Mouse (Mus musculus) lung, embryonic 16.5 days (tissue): Measurements from ENCODE around the gene Slc12a6. TPM values are rescaled to one million over a fixed set of nuclear protein-coding genes. Genes with fewer than 3 reads are reported as not detected.

Source experiments
- ATAC-seq: fragments of 200-750 bp; cut with Nextera tagmentation; 2 replicates; pipeline ENCODE4 v1.8.0; 2017; ENCODE audit warnings: low read depth, mild to moderate bottlenecking, moderate library complexity
- H3K27ac ChIP-seq: fragments of 300-500 bp; sonication (generic); 2 replicates; pipeline ENCODE4 v1.5.1; 2014; ENCODE audit warnings: mild to moderate bottlenecking, control low read depth, low read length
- H3K27me3 ChIP-seq: fragments of 300-500 bp; sonication (generic); 2 replicates; pipeline ENCODE4 v1.6.1; 2014; ENCODE audit warnings: low read depth, low read length, mixed read lengths; ENCODE audit not compliant: control insufficient read depth, insufficient read depth
- H3K36me3 ChIP-seq: fragments of 300-500 bp; sonication (generic); 2 replicates; pipeline ENCODE4 v1.6.1; 2014; ENCODE audit warnings: low read length; ENCODE audit not compliant: control insufficient read depth, insufficient read depth
- H3K4me1 ChIP-seq: fragments of 300-500 bp; sonication (generic); replicated peaks from 2 replicates; pipeline ENCODE4 v1.6.1; 2014; ENCODE audit warnings: low read length, mixed read lengths; ENCODE audit not compliant: control insufficient read depth, insufficient read depth
- H3K4me2 ChIP-seq: fragments of 300-500 bp; sonication (generic); 2 replicates; pipeline ENCODE4 v1.6.1; 2014; ENCODE audit warnings: low read depth, low read length, control low read depth
- H3K4me3 ChIP-seq: fragments of 300-500 bp; sonication (generic); 2 replicates; pipeline ENCODE4 v1.5.1; 2014; ENCODE audit warnings: mild to moderate bottlenecking, low read length, control low read depth
- H3K9ac ChIP-seq: fragments of 300-500 bp; sonication (generic); 2 replicates; pipeline ENCODE4 v1.6.1; 2014; ENCODE audit warnings: low read length, control low read depth
- H3K9me3 ChIP-seq: fragments of 300-500 bp; sonication (generic); 2 replicates; pipeline ENCODE4 v1.6.1; 2016; ENCODE audit warnings: low read length; ENCODE audit not compliant: control insufficient read depth
- WGBS: fragments of 180-500 bp; shearing (Covaris S2); extraction: QIAGEN DNeasy Blood & Tissue Kit; methylation state at CpG from one replicate; pipeline ENCODE4 v1.1.7; 2014; 5-methylcytosine and 5-hydroxymethylcytosine counted together
- polyA plus RNA-seq: library from polyadenylated mRNA; unstranded; fragments of >200 nt; fragmentation: Nextera tagmentation; extraction: Ambion mirVana; gene quantifications from 2 replicates; pipeline ENCODE4 v1.2.1, GENCODE M21; 2015

The Slc12a6 gene
- polyA plus RNA-seq, 1 experiment from 2014 or later: 8.9 TPM

DNA sequence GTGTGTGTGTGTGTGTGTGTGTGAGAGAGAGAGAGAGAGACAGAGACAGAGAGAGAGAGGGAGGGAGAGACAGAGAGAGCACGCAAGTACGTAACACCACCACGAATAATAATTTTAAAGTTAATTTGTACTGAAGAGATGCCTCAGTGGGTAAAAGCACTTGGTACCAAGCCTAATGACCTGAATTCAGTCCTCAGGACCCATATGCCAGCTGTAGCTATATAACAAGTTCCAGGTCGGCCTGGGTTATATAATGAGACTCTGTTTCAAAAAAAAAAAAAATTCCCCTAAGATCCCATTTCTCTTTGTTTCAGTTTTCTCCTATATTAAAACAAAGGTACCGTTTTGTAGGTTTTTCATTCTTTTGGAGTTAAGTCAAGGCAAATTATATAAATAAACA, 125.2 kb downstream of the Slc12a6 start:
- WGBS: 80% methylated on average over 5 of the region's 5 CpGs
- no peak overlapping the region for H3K4me2 ChIP-seq
- no peaks in the 10 kb centered on the region for H3K9me3 ChIP-seq
- H3K4me1 ChIP-seq: no peaks in the 10 kb centered on the region
- no peaks in the 10 kb centered on the region for H3K36me3 ChIP-seq
- H3K4me3 ChIP-seq: no peak overlapping the region
- H3K27me3 ChIP-seq: no peaks in the 10 kb centered on the region
- no peak overlapping the region for H3K27ac ChIP-seq
- H3K9ac ChIP-seq: no peak overlapping the region
- no peak for ATAC-seq

DNA sequence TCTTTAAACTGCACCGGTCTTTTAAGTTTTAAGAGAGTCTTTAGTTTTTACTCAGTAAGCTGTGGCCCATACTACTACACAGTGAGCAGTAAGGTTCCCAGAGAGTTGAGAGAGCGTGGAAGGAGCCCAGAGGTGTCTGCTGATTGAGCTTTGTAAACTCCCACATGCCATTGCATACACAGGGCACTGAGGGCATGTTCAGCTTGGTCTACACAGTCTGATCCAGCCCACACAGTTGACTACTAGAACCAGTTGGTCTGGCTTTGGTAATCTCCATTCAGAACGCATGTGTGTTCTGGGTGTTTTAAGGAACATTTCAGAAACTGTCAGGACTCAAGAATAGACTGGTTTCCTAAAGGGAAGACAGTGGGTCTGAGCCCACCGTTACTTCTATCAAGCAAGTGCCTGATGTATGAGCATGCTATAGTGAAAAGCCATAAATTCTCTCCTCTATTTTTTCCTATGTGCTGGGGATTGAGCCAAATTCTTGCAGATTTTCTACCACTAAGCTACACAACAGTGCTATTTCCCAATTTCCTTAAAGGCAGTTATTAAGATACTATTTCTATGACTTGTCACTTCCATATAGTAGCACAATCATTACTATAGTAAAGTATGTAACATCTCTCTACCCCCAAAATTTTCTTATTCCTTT, 125.8 kb downstream of the Slc12a6 start:
- H3K27ac ChIP-seq: no peak overlapping the region
- H3K36me3 ChIP-seq: no peaks in the 10 kb centered on the region
- no peaks in the 10 kb centered on the region for H3K27me3 ChIP-seq
- H3K4me1 ChIP-seq: no peaks in the 10 kb centered on the region; the same call in 1 of the 2 replicates
- no peak for ATAC-seq
- no peak overlapping the region for H3K4me2 ChIP-seq
- H3K9me3 ChIP-seq: no peaks in the 10 kb centered on the region
- 80% methylated on average over 4 of the region's 4 CpGs for WGBS
- no peak overlapping the region for H3K4me3 ChIP-seq
- H3K9ac ChIP-seq: no peak overlapping the region

DNA sequence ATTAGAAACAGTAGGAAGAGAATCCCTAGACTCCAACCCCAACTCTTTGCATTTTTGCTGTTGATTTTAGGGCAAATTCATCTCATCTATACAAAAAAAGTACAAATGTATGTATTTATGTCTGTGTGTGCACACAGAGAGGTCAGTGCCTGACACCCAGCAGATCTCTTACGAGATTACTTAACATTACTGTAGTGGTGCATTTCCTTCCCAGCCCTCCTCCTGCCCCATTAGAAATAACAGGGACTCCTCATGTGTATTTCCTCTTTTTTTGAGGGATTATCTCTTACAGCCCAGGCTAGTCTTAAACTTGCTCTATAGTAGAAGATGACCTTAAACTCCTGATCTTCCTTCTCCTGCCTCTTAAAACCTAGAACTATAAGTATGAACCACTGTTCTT, 127.1 kb downstream of the Slc12a6 start:
- H3K27ac ChIP-seq: no peak overlapping the region
- no peak overlapping the region for H3K9ac ChIP-seq
- H3K9me3 ChIP-seq: no peaks in the 10 kb centered on the region
- no peaks in the 10 kb centered on the region for H3K36me3 ChIP-seq
- no peaks in the 10 kb centered on the region for H3K27me3 ChIP-seq
- ATAC-seq: no peak
- H3K4me2 ChIP-seq: no peak overlapping the region
- no peaks in the 10 kb centered on the region; the same call in 1 of the 2 replicates for H3K4me1 ChIP-seq
- 88% methylated on average over 1 of the region's 1 CpGs for WGBS
- H3K4me3 ChIP-seq: no peak overlapping the region

GRCm38 (mm10) chr2:112393958-112394357, 128.3 kb downstream of the Slc12a6 start:
- H3K27me3 ChIP-seq: no peaks in the 10 kb centered on the region
- no peak overlapping the region for H3K4me3 ChIP-seq
- H3K27ac ChIP-seq: no peak overlapping the region
- no peak for ATAC-seq
- H3K9ac ChIP-seq: no peak overlapping the region
- no peaks in the 10 kb centered on the region for H3K36me3 ChIP-seq
- no peaks in the 10 kb centered on the region; the same call in 1 of the 2 replicates for H3K4me1 ChIP-seq
- H3K9me3 ChIP-seq: no peaks in the 10 kb centered on the region
- no peak overlapping the region for H3K4me2 ChIP-seq

DNA sequence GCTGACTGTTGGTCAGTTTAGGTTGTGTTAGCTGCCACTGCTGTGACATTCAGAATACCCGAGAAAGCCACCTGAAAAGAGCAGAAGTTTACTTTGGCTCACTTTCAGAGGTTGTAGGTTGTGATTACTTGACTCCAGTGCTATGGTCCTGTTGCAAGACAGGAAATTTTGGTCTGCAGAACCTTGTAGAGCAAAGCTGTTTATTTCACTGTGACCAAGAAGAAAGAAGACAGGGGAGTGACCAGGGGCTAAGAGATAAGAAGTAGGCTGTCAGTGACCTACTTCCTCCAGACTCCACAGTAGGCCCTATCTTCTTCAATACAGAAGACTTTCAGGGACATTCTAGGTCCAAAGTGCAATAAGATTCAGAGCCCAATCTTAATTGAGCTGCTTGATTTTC, 131.0 kb downstream of the Slc12a6 start:
- no peaks in the 10 kb centered on the region; the same call in 1 of the 2 replicates for H3K4me1 ChIP-seq
- ATAC-seq: no peak
- WGBS: 44% methylated on average over 1 of the region's 1 CpGs

DNA sequence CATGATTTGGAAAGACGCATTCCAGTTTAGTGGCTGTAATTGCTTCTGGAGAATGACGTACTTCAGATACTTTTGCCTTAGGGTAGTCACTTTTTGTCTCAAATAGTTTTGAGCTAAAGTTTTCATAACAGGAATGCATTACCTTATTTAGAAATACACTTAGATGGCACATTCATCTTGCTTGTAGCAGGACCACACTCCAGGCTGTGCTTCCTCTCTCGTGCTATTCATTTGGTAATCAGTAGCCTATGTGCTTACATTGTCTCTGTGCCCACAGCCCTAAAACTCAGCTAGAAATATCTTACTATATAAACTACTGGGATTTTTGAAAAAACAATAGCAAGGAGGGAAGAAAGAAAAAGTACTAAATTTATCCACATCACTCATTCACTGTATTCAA, 141.4 kb downstream of the Slc12a6 start:
- H3K4me3 ChIP-seq: no peak overlapping the region
- H3K27ac ChIP-seq: no peak overlapping the region

More for the DNA sequence above, 131.0 kb downstream of the Slc12a6 start:
- Histone ChIP-seq H3K4me3 (no peak overlapping the region), H3K27ac (no peak overlapping the region; the same call in 1 of the 2 replicates), H3K9ac (no peak overlapping the region), H3K36me3 (no peaks in the 10 kb centered on the region), H3K27me3 (no peaks in the 10 kb centered on the region), H3K4me2 (no peak overlapping the region), H3K9me3 (no peaks in the 10 kb centered on the region)

More for the DNA sequence above, 141.4 kb downstream of the Slc12a6 start:
- H3K9ac ChIP-seq: no peak overlapping the region
- H3K27me3 ChIP-seq: no peaks in the 10 kb centered on the region
- no peaks in the 10 kb centered on the region for H3K4me1 ChIP-seq
- H3K36me3 ChIP-seq: peaks cover 10% of the 10 kb centered on the region
- ATAC-seq: no peak
- H3K9me3 ChIP-seq: no peaks in the 10 kb centered on the region
- 83% methylated on average over 3 of the region's 3 CpGs for WGBS
- H3K4me2 ChIP-seq: no peak overlapping the region

Other genes with a start within 250 kb of the Slc12a6 start
- not detected in 2 replicates for gene Olfr1311, start 241.4 kb upstream of the Slc12a6 start, polyA plus RNA-seq
- gene Olfr1312, start 215.6 kb upstream of the Slc12a6 start, polyA plus RNA-seq: not detected in 2 replicates
- gene Olfr1313, start 188.0 kb upstream of the Slc12a6 start, polyA plus RNA-seq: not detected in 2 replicates
- not detected in 2 replicates for gene Olfr1314, start 169.0 kb upstream of the Slc12a6 start, polyA plus RNA-seq
- not detected in 2 replicates for gene Olfr1315-ps1, start 150.4 kb upstream of the Slc12a6 start, polyA plus RNA-seq
- gene Olfr1316, start 130.8 kb upstream of the Slc12a6 start, polyA plus RNA-seq: not detected in 2 replicates
- not detected in 2 replicates for gene Olfr1317, start 125.5 kb upstream of the Slc12a6 start, polyA plus RNA-seq
- gene Olfr1318, start 111.6 kb upstream of the Slc12a6 start, polyA plus RNA-seq: not detected in 2 replicates
- 17.3 and 19.4 TPM in 2 replicates for gene Lpcat4, start 26.4 kb upstream of the Slc12a6 start, polyA plus RNA-seq
- not detected in 2 replicates for gene Nutm1, start 6.5 kb upstream of the Slc12a6 start, polyA plus RNA-seq
- 174 and 177 TPM in 2 replicates for gene Nop10, start 3.9 kb upstream of the Slc12a6 start, polyA plus RNA-seq
- not detected in 2 replicates for gene Gm21985, start 489 bp downstream of the Slc12a6 start, polyA plus RNA-seq
- gene Emc4, start 102.2 kb downstream of the Slc12a6 start, polyA plus RNA-seq: 109 and 113 TPM in 2 replicates
- 39.0 and 45.8 TPM in 2 replicates for gene Katnbl1, start 113.4 kb downstream of the Slc12a6 start, polyA plus RNA-seq
- 20.3 and 21.5 TPM in 2 replicates for gene Emc7, start 189.2 kb downstream of the Slc12a6 start, polyA plus RNA-seq
- 0.09 and 0.18 TPM in 2 replicates for gene Chrm5, start 214.9 kb downstream of the Slc12a6 start, polyA plus RNA-seq
- gene Aven, start 227.1 kb downstream of the Slc12a6 start, polyA plus RNA-seq: 4.4 and 4.6 TPM in 2 replicates